Mouse (Mus musculus) ovary, postnatal 14 days (tissue): Measurements from ENCODE around the gene Mag.

Source experiments
- DNase-seq: peaks from one replicate; pipeline ENCODE4 v3.0.0; 2022; ENCODE audit warnings: low spot score

The Mag gene

DNA sequence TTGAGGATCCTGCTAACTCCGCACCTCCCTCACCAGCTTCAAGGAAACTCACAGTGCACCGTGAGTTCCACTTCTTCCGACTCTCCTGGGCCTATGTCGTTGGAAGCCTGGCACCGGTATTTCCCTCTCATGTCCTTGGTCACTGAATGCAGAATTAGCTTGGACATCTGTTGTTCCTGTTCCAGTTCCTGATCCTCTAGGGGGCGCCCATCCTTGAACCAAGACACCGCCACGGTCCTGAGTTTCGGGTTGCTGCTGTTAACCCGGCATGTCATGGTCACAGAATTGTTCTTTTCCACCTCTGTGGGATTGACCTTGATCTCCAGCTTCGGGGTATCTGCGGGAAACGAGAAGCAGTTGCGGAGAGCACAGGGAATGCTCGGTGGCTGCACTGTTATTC is 41.6 kb downstream of the Mag start:
- peak; percentile 69 for DNase-seq

DNA sequence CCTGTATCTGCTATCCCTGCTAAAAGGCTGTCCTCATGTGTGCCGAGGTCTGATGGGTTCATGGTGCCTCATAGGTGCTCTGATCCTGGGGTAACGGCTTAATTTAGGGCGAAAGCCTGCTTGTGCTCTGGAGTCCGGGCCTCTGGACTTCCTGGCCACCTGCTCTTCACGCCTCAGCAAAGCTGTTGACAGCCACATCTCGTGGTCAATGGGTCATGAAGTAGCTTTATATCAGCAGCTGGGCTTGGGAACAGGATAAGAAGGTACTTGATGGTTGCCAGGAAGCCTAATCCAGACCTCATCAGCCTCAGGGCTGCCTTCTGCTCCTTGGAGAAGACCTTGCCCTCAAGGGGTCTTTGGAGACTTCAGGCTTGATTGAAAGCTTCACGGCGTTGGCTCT is 51.3 kb downstream of the Mag start:
- no peak for DNase-seq

DNA sequence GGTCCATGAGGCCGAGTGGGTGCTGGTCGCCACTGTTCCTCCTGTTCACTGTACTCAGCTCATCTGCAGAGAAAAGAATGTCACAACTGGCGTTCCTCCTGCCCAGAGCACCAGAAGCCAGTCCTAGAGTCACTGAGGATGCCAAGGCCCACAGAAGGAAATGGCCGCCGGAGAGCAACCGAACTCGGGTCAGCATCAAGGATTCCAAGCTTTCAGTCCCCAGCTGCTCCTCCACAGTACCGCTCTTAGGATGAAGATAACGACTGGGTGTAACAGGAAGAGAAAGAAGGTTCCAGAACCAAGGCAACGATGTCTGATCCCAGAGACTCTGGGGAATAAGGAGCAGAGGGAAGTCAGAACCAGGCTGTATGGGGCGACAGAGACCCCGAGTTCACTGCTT is 53.2 kb downstream of the Mag start, which contains the start of gene Ffar1:
TSS of gene Ffar1 (minus strand) at position 101 of the 400 bp plus-strand sequence.
- DNase-seq = no peak

DNA sequence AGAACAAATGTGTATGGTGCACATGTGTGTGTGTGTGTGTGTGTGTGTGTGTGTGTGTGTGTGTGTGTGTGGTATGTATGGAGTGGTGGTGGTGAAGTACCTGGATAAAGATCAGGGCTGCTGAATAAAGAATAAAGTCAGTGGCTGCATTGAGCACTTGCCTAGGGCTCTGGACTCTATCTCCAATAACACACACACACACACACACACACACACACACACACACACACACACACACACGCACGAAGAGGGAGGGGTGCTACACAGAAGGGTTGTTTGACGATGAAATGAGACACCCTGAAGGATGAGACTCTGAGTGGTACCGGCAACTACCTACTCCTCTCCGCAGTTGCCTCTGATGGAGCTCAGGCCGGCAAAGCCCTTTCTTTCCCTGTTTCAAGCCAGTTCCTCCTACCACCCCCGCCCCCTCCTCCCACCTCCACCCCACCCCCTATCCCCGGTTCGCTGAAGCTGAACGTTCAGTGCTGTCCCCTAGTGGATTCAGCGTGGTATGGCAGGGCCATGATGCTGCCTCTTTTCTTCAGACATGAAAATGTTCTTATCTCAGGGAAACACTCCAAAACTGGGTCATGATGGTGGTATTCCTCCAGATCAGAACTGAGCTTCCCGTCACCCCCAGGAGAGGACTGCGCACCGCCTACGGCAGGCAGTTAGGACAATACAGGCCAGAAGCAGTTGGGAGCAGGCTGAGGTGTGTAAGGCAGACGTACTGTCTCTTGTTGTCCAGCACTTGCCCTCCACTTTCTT is 54.9 kb downstream of the Mag start:
- peak; percentile 50 for DNase-seq

DNA sequence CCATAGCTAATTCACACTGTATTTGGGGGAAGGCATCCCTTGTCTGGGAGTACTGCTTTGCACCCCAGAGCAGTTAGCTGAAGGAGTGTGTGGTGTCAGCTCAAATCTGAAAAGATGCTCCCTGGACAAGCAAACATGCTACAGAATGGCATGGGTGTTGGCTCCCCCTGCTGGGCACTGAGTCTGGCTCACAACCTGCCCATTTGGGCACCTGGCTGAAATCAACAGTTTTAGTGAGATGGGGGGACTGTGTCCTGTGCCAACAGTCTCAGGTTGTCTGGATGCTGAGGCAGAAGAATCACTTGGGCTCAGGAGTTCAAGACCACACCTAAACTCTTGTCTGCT is 55.4 kb downstream of the Mag start:
- DNase-seq = peak; percentile 66

DNA sequence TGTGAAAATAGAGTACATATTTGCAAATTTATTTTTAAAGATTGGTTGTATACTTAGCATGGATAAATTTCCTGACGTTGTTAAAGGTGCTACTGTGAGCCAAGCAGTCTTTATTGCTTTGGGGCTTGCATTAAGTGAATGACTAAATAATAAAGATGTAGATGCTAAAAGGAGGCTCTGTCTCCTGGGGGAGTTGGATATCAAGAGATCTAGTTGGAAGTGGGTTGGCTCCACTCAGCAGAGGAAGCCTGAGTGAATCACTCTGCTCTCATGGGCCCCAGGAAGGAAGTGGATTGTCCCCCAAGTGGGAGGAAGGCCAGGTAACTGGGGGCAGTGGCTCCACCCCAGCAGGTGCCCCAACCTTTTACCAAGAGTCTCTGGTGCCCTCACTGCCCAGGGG is 56.9 kb downstream of the Mag start:
- no peak for DNase-seq

DNA sequence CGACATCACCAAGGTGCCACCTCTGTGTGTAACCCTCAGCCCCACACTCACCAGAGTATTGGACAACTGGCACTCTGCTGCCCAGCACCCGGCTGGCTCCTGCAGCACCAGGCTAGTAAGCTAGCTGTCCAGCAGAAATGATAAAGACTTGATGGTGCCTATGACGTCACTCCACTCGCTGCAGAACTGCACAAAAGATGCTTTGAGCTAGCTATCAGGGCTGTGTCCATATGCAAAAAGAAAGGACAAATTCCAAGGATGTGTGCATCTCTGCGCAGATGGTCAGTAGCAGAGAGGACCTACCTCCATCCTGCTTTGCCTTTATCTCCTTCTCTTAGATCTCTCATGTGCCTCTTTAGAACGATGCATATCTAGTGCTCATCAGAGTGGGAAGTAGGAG is 58.6 kb downstream of the Mag start, which contains the start of gene Ffar3:
TSS of gene Ffar3 (minus strand) at position 101 of the 400 bp plus-strand sequence.
- no peak for DNase-seq

DNA sequence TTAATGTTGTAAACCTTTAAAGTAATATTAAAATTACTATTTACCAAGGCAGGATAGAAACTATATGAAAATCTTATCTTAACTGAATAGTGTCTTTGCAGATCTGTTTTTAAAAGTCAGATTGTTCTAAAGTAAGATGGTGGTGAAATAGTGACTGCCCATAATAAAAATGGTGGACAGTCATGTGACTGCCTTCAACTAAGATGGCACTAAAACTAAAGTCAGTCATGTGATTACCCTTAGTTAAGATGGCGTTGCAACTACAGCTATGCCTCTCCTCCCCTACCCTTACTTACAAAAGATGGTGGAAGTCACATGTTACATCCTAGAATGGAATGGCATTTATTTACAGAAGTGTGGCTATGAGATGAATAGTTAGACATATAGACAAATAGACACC is 63.3 kb downstream of the Mag start:
- no peak for DNase-seq
